Mouse (Mus musculus) forelimb bud, embryonic 11.5 days (tissue): ENCODE results near the gene Fos.

Experiments used
- DNase-seq: peaks from one replicate; pipeline ENCODE4 v3.0.0-alpha.2; 2012; ENCODE audit warnings: low read depth, low spot score

The Fos gene

DNA sequence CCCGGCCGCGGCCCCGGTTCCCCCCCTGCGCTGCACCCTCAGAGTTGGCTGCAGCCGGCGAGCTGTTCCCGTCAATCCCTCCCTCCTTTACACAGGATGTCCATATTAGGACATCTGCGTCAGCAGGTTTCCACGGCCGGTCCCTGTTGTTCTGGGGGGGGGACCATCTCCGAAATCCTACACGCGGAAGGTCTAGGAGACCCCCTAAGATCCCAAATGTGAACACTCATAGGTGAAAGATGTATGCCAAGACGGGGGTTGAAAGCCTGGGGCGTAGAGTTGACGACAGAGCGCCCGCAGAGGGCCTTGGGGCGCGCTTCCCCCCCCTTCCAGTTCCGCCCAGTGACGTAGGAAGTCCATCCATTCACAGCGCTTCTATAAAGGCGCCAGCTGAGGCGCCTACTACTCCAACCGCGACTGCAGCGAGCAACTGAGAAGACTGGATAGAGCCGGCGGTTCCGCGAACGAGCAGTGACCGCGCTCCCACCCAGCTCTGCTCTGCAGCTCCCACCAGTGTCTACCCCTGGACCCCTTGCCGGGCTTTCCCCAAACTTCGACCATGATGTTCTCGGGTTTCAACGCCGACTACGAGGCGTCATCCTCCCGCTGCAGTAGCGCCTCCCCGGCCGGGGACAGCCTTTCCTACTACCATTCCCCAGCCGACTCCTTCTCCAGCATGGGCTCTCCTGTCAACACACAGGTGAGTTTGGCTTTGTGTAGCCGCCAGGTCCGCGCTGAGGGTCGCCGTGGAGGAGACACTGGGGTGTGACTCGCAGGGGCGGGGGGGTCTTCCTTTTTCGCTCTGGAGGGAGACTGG is at the start of gene Fos:
TSS of gene Fos (plus strand) at position 410 of the 817 bp plus-strand sequence.
- peak; percentile 89 for DNase-seq

- DNase-seq, result no peak
Measured at GRCm38 (mm10) chr12:85425721-85426120, 48.0 kb upstream of the Fos start.

DNA sequence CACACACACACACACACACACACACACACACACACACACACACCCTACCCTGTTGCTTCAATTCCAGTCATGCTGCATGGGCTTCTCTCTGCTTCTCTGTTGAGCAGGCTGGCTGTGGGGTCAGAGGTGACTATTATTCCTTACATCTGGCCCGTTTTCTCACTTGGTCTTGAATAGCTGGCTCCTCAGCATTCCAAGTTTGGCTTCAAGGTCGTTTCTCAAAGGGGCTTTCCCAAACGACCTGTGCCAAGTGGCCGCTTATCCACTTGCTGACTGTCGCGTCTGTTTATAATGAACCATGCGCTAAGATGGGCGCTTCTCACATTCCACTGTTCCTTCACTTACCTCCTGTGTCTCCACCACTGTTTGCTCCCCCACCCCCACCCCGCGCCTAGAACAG is 47.6 kb upstream of the Fos start:
- peak; percentile 30 for DNase-seq

DNA sequence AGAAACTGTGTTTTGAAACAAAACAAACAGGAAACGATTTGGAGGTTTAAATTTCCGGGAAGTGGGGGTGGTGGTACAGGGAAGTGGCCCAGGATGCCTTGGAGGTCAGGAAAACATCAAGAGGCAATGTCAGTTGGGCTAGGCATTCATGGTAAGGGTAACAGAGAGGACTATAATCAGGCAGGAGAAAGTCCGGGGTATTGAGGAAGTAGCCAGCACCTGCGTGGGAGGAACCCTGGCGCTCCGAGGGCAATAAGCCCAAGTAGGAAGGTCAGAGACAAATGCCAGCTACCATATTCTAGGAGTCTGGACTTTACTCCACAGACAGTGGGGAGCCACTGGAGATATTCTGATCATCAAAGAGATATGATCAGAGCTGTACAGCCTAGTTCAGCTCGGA is 45.9 kb upstream of the Fos start:
- no peak for DNase-seq

- no peak for DNase-seq
Measured at GRCm38 (mm10) chr12:85429999-85430398, 43.7 kb upstream of the Fos start.

DNA sequence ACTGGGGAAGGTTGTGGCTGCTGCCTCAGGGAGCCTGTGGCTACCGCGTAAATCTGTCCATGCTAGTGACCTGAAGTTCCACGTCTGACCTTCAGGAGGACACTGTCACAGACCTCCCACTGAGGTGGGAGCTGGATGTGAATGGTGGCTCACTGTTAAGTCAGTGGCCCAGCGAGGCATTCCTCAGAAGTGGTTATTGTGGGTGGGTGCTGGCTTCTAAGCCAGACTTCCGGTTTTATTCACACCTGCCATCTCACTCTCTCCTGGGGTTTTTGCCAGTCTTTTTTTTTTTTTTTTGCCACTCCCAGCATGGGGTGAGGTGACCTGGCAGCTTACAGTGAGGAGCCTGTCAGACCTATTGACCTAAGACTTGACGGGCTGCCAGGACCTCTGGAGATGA is 43.3 kb upstream of the Fos start:
- DNase-seq, result no peak

DNA sequence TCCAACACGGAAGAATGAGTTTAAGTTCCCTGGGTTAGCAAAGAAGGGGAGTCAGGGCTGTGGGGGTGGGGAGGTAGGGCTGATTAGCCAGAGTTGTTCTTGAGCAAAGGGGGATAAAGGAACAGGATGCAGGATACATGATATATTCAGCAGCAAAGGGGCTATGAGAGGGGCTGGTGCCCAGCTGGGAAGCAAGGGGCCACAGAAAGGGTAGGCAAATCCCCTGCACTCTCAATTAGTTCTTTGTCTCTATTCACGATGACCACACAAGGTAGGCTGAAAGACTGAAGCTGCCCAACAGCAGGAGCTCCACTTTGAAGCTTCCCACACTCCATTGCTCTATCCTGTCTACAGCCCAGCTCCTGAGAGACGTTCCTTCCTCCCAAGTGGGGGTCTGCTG is 39.8 kb upstream of the Fos start:
- DNase-seq, result no peak

DNA sequence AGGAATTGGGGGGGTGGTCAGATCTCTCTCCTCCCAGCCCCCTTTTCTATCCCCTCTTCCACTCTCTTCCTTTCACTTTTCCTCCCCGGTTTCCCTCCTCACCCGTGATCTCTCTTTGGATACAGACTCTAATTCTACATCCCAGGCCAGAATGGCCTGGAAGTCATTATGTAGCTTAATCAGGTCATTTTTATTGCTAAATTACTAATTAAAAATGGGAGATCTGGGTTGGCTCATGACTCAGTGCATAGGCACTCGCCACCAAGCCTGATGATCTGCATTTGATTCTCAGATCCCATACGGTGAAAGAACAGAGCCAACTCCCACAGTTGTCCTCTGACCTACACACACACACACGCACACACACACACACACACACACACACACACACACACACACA is 39.2 kb upstream of the Fos start:
- no peak for DNase-seq

GRCm38 (mm10) chr12:85436021-85436621 is 37.6 kb upstream of the Fos start:
- DNase-seq, result no peak

DNA sequence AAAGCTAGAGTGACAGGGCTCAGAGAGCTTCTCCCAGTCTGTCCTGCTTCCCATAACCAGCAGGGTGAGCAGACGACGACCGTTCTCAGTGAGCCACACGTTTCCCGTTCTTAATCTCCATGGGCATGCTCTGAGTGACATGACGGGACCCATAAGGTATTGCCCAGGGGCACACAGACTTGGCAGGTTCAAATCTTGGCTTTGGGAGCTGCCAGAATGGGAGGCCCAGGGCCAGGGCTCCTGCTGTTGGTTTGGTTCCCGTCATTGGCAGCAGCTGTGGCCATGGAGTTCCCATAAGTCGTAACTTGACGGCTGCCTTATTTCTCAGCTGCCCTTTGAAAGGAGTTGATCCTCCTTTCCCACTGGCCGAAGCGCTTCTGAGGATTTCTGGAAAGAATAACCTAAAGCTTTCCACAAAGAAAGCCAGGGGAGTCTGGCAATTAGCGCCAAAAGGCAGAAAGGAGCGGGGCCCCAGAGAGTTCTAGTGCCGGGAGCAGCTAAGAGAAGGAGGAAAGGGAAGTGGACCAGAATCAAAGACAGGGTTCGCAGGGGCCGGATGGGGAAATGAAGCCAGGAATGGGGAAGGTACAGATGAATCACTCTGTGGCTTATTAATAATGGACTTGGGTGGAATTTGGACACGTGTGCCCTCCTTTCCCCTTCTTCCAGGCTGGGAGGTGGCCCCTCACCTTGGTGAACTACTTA is 36.4 kb upstream of the Fos start:
- no peak for DNase-seq

DNA sequence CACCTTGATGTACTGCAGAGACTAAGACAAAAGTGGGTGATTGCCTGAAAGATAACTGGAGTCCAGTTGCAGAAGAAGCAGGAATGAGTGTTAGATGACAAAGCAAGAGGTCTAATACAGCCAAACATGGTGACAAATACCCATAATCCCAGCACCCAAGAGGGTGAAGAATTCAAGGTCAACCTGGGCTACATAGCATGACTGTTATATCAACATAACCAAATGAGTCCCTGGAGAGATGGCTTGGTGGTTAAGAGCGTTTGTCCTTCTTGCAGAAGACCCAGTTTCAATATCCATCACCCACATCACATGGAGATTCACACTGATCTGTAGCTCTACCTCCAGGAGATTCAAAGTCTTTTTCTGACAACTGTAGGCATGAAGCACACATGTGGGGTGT is 30.2 kb upstream of the Fos start:
- no peak for DNase-seq

- DNase-seq, result no peak
Measured at GRCm38 (mm10) chr12:85444646-85445045, 29.0 kb upstream of the Fos start.

- no peak for DNase-seq
Measured at GRCm38 (mm10) chr12:85447009-85447408, 26.7 kb upstream of the Fos start.

- no peak for DNase-seq
Measured at GRCm38 (mm10) chr12:85447490-85447889, 26.2 kb upstream of the Fos start.

GRCm38 (mm10) chr12:85449478-85449877 is 24.2 kb upstream of the Fos start:
- DNase-seq, result no peak

DNA sequence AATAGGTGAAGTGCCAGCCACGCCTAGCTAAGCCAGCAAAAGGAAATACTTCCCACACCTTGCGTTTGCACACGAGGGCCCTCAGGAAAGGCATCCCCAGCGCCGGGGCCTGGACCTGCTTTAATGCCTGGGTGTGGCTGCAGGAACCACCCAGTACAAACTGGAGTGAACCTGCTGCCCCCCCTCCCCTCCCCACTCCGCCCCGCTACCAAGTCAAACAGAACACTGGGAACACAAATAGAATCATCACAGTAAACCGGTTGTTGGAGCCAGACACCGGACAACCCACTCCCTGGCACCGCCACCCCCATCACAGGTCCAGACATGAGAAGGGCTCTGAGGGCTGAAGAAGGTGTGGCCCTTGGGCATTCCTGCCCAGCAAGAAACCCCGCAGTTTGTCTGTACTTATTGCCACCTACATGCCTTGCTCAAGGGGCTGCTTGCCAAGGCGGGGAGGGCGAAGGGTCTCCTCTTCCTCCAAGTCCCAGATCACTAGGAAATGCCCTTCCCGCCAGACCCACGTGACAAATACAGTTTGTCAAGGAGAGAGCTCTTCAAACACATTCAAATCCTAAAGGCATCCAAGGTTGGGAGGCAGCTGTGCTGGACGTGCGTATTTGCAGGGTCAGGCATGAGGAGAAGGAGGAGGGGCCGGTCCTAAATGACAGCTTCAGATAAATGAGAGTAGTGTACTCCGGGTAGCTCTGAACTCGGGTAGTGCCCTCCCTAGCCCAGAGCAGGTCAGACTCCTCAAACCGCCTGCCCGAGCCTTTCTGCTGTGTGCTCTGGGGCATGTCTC is 21.8 kb upstream of the Fos start:
- DNase-seq, result peak; percentile 43

DNA sequence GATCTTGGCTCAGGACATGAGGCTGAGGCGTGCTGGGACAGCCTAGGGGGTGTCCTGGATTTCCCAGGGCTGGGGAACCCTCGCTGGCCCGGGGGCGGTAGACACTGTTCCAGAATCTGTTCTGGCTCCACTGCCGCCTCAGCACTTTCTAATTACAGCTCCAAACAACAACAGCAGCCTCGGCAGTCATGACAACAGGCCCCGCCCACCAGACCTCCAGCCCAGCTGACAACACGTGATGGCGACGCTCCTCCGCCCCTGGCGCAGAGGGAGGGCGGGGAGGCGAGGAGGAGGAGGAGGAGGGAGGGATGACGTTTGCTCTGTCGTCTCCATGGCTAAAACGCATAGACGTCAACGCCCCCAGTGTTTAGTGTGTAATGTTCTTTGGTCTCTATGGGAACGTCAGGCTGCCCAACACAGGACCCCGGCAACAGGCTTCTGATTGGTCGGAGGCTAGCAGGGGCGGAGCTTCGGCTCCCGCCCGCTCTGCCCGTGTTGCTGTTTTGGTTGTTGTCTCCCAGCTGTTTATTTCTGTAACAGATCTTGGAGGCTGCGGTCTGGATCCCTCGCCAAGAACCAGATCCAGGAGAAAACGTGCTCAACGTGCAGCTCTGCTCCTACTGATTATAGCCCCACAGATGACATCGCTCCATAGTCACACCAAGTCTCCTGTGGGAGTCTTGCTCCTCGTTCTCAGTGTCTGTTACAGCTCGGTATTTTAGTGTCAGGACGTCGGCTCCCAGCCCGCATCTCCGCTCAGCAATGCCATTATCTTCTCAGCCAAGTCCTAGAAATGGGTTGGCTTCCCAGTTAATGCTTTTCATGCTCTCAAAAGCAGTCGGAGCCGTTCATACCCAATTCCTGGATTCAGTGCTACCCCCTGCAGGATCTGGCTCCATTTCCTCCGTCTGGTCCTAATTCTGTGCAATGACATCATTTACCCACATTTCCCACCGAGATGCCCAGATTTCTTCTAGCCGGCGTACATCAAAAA is 18.3 kb upstream of the Fos start:
- DNase-seq, result peak; percentile 99

DNA sequence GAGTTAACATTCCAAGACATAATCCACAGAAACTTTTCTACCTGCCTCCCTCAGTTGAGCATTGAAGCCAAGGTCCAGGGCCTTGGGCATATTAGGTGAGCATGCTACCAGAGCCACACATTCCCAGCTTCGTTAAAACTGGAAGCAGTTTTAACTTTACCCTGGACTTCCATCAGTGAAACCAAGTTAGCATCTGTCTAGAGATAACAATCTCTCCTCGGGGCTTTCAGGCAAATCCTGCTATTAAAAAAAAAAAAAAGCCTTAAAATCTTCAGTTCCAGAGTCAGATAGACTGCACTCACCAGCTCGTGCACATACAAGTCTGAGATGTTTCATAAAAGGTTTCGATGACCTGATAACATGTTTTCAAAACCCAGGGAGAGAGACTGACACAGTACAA is 17.4 kb upstream of the Fos start:
- no peak for DNase-seq

- no peak for DNase-seq
Measured at GRCm38 (mm10) chr12:85456966-85457505, 16.7 kb upstream of the Fos start.

DNA sequence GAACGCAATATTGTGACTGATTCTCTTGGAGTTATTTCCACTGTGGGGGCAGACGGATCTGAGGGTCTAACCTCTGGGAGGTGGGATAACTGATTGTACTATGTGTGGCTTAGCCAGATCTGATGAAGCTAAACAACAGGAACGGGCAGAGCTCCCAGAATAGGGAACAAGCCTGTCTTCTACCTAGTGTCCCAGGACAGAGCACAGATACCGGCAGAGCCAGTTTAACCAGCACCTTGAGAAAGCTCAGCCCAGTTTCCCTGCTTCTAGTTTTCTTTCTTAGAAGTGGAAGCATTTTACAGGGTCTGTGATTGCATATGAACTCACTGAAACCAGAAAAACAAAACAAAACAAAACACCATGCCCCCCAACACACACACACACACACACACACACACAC is 13.9 kb upstream of the Fos start:
- no peak for DNase-seq
